Mouse (Mus musculus) liver, adult 2 months (tissue): ENCODE data around the gene Hacd2.

Experiments
- CTCF ChIP-seq: fragments of 200-500 bp; IDR thresholded peaks from 2 replicates; pipeline ENCODE4 v1.5.1; 2011; ENCODE audit warnings: low read depth, low read length, control low read depth
- POLR2A ChIP-seq: fragments of 200-500 bp; IDR thresholded peaks from 2 replicates; pipeline ENCODE4 v1.6.1; 2011; ENCODE audit warnings: low read length, control low read depth; ENCODE audit not compliant: insufficient read depth; ENCODE audit errors: extremely low read depth

GRCm38 (mm10) chr16:35006251-35006650 lies 16.0 kb upstream of the Hacd2 start:
- no peak for TF ChIP-seq CTCF
- no peak for TF ChIP-seq POLR2A
